Mouse (Mus musculus) lung, postnatal 25 days (tissue): ENCODE measurements around the gene Fscn3.

Experiments
- DNase-seq: peaks from one replicate; pipeline ENCODE4 v3.0.0; 2022; ENCODE audit warnings: low spot score

Fscn3 gene

GRCm38 (mm10) chr6:28427096-28427839 lies at the start of gene Fscn3:
Gene Fscn3 (plus strand): TSS chr6:28427789.
- DNase-seq = no peak

DNA sequence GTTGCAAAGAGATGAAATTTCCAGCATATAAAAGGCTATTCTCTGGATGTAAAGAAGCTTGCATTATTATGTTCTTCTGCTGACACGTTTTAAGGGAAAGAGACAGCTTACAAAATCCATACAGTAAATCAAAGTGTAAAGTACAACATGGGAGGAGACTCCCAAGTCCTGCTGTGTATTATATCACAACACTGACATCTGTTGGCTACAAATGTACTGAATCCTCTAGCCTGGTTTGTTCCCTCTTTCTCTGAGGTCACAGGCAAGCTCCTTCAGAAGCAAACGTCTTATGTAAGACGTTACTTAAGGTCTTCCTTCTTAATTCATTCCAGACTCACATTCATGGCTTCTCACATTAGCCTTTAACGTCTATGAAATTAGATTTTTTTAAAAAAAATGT lies 45.6 kb upstream of the Fscn3 start:
- no peak for DNase-seq

- no peak for DNase-seq
Measured at GRCm38 (mm10) chr6:28385169-28385568, 42.4 kb upstream of the Fscn3 start.

DNA sequence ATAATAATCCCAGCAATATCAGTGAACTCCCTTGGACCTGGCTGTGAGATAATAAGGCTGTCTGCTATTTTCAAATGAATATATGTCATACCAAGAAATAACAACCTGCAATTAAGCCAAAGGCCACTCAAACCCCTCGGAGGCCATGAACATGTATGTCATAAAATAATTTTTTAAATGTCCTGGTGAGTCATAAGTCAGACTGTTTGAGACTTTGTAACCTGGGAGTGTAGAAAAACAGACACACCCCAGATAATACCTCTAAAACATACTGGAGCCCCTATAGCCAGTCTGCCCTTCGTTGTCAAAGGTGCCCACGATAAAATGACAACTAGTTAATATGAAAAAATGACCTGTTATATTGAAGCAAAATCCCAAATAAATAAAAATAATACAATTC lies 38.6 kb upstream of the Fscn3 start:
- DNase-seq = no peak

DNA sequence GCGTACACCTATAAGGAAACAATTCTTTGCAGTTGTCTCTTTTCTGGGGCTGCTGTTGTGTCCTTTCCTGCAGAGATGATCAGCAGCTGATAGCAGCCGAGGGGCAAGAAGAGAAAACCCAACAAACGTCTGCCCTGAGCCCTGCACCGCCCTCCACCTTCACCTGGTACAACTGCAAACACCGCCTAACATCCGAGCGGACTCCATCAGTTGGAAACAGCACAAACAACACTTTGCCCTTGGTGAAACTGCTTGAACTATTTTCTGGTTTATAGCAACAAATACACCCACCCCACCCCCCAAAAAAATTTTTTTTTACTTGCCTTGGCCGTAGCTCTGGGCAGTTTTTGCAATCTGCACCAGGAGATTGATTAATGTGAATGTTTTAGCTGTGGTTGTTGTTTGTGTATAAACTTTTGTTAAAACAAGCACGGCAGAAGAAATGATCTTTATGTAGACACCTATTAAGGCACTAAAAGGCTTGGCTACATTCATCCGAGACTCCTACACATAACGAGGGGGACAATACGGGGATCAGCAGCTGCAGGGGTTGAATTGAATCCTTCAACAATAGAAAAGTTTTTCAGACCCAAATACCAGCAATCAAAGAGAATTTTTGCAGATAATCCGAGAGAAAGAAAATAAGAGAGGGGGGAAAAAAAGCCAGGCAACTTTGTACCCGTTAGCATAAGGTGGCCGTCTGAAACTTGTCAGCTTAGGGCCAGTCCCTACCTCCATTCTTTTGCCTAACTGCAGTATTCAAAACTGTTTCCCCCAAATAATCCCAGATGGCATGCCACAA lies 31.3 kb upstream of the Fscn3 start:
- DNase-seq = no peak

DNA sequence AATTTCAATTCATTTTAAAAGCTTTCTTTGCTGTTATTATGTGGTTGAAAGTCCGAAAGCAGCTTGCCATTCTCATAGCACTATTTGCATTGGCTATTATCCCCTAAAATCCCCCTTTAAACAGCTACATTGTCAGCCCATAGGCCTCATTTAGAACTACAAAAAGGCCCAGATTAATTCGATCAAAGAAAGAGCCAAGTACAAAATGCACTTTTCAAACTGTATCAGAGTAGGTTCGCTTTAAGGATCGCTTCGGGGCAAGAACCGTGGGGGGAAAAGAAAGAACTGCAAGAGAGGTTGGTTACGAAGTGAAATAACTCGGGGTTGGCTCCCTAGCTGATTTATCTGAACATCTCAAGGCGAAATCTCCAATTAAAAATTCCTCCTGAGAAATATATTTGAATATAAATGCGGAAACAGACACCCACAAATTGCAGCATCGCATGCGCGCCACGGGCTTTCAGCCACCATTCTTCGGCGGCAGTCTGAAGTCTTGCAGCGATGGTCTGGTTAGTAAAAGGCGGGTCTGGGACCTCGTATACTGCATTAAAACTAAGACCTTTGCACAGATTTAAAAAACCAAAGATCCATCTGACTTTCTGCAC lies 30.6 kb upstream of the Fscn3 start:
- DNase-seq = no peak

DNA sequence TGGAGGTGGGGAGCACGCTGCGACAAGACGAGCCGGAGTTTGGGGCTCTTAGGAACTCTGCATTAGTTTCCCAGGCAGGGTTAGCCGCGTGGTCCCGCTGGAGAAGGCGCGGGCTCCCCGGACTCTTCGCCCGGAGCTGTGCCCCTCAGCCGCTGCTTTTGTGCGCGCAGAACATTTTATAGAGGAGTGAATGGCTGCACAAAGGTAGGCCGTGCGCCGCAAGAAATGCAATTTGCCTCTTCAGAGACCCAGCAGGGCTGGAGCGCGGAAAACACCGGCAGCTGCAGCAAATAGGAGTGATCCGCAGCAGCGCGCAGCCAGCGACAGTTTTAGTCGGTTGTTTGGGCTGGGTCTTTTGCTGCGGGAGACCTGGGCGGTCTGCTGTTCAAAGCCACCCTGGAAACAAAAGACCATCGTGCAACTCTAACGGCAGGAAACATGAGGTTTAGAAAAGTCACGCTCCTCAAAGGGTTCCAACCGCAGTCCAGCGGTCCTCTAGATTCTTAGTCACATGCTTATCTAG lies 29.8 kb upstream of the Fscn3 start, which contains the start of gene Zfp800:
Gene Zfp800 (minus strand): TSS at position 325 of the 523 bp plus-strand sequence.
- DNase-seq = no peak

- DNase-seq = no peak
Measured at GRCm38 (mm10) chr6:28398726-28399125, 28.9 kb upstream of the Fscn3 start.

GRCm38 (mm10) chr6:28399791-28400190 lies 27.8 kb upstream of the Fscn3 start:
- no peak for DNase-seq

DNA sequence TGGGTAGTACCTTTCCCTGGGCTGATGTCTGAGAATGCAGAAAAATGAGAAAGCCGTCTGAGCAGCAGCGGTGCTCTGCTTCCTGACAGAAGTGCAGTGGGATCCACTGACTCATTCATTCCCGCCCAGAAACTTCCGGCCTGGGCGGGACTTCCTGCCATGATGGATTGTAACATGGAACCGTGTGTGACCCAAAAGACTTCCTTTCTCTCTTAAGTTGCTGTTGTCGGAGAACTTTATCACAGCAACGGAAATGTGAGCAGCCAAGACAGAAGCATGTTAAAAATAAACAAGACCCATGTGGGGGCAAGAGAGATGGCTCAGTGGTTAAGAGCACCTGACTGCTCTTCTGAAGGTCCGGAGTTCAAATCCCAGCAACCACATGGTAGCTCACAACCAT lies 17.5 kb upstream of the Fscn3 start:
- peak; percentile 42 for DNase-seq

GRCm38 (mm10) chr6:28411236-28411635 lies 16.4 kb upstream of the Fscn3 start:
- no peak for DNase-seq

DNA sequence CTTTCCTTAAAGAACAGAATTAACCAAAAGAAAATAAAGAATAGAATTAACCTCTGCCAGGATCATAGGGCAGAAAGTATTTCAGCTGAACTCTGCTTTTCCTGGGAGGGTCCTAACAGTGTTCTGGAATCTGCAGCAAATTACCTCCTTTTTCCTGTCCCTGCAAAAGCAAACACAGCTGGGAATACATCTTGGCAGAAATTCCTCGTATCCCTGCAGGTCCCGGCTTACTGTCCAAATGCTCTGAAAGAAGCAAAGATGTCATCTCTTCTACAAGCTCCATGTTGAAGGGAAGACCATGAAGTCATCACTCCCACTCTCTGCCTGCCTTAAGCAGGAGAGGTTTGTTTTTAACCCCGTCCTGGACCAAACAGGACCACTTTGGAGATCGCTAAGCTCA lies 10.6 kb upstream of the Fscn3 start:
- no peak for DNase-seq

- peak; percentile 42 for DNase-seq
Measured at GRCm38 (mm10) chr6:28418449-28418848, 9.1 kb upstream of the Fscn3 start.

- no peak for DNase-seq
Measured at GRCm38 (mm10) chr6:28419673-28420072, 7.9 kb upstream of the Fscn3 start.

- DNase-seq = no peak
Measured at GRCm38 (mm10) chr6:28420361-28420760, 7.2 kb upstream of the Fscn3 start.

- no peak for DNase-seq
Measured at GRCm38 (mm10) chr6:28420865-28421264, 6.7 kb upstream of the Fscn3 start.

DNA sequence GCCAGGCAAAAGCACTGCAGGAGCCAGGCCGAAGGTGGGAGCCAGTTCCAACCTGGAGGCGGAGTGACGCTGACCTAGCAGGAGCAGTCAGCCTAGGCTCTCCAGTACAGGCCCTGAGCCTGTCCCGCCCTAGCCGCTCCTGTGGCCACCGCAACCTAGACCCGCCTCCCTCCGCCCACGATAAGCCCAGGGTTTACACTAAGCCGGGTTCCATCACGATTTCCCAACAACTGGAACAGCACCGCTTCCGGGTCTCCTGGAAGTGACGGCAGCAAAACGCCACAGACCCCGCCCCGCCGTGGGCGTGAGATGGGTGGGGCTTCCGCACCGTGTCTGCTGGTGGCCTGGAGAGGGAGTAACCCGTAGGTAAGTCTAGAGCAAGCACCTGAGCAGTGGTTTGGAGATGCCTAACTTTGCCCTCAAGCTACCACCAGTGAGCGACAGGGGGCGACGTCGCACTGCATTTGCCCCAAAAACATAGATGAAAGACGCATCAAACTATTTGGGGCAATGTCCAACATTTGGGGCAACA lies 6.1 kb upstream of the Fscn3 start:
- peak; percentile 98 for DNase-seq

GRCm38 (mm10) chr6:28422651-28423290 lies 4.8 kb upstream of the Fscn3 start:
- no peak for DNase-seq

DNA sequence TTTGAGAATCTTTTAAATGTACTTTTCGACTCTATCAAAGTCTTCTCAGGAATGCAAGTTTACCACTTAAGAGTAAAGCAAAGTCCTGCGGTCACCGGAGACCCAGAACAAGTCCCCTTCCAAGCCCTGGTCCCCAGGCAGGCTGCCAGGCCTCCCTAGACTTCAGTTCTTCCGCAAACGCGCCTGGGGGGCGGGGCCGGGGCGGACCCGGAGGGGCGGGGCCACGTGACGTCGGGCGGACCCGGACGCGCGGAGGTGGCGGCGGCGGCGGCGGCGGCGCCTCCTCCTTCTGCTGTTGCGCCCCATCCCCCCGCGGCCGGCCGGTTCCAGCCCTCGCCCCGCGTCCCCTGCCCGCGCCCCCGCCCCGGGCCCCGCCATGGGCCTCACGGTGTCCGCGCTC lies 4.3 kb upstream of the Fscn3 start, which contains the start of gene Arf5:
Gene Arf5 (plus strand): TSS at position 248 of the 400 bp plus-strand sequence.
- peak; percentile 94 for DNase-seq

GRCm38 (mm10) chr6:28423767-28424695 lies 3.6 kb upstream of the Fscn3 start:
- DNase-seq = peak; percentile 53

- DNase-seq = no peak
Measured at GRCm38 (mm10) chr6:28425019-28425418, 2.6 kb upstream of the Fscn3 start.
